Mouse (Mus musculus) heart, embryonic 14.5 days (tissue): ENCODE data around the gene Hrasls. TPM values are rescaled to one million over a fixed set of nuclear protein-coding genes. Genes with fewer than 3 reads are reported as not detected.

Experiments used
- ATAC-seq: fragments of 200-750 bp; cut with Nextera tagmentation; 2 replicates; pipeline ENCODE4 v1.8.0; 2017; ENCODE audit warnings: low read depth, moderate TSS enrichment; ENCODE audit not compliant: insufficient number of reproducible peaks, insufficient read depth, low FRiP score
- H3K27ac ChIP-seq, 2 experiments: fragments of 200-500 bp in 1 of 2; fragments of 300-500 bp in 1 of 2; sonication (generic) in 1 of 2; replicated peaks in 1 of 2; 2 replicates each; pipeline ENCODE4 v1.5.1; 2012 to 2014; ENCODE audit warnings: low read depth in 2 of 2, low read length in 2 of 2, control low read depth in 1 of 2, mild to moderate bottlenecking in 1 of 2, mixed read lengths in 1 of 2; ENCODE audit not compliant: control insufficient read depth in 1 of 2, insufficient read depth in 1 of 2
- H3K27me3 ChIP-seq: fragments of 300-500 bp; sonication (generic); 2 replicates; pipeline ENCODE4 v1.6.1; 2014; ENCODE audit warnings: mild to moderate bottlenecking, low read length, control low read depth; ENCODE audit not compliant: control insufficient read depth, insufficient read depth
- H3K36me3 ChIP-seq: fragments of 300-500 bp; sonication (generic); 2 replicates; pipeline ENCODE4 v1.6.1; 2014; ENCODE audit warnings: mild to moderate bottlenecking, control low read depth, low read length, mixed read lengths; ENCODE audit not compliant: control insufficient read depth, insufficient read depth
- H3K4me1 ChIP-seq, 2 experiments: fragments of 200-500 bp in 1 of 2; fragments of 300-500 bp in 1 of 2; sonication (generic) in 1 of 2; 2 replicates each; pipeline ENCODE4 v1.6.1; 2012 to 2014; ENCODE audit warnings: low read length in 2 of 2, control low read depth in 1 of 2, mixed read lengths in 1 of 2; ENCODE audit not compliant: control insufficient read depth in 2 of 2, insufficient read depth in 2 of 2
- H3K4me2 ChIP-seq: fragments of 300-500 bp; sonication (generic); 2 replicates; pipeline ENCODE4 v1.6.1; 2014; ENCODE audit warnings: mild to moderate bottlenecking, low read length
- H3K4me3 ChIP-seq, 2 experiments: fragments of 200-500 bp in 1 of 2; fragments of 300-500 bp in 1 of 2; sonication (generic) in 1 of 2; 2 replicates each; pipeline ENCODE4 v1.5.1; 2012 to 2014; ENCODE audit warnings: low read length in 2 of 2, mild to moderate bottlenecking in 2 of 2, control low read depth in 1 of 2, low read depth in 1 of 2, moderate library complexity in 1 of 2; ENCODE audit not compliant: control insufficient read depth in 1 of 2, insufficient read depth in 1 of 2
- H3K9ac ChIP-seq: fragments of 300-500 bp; sonication (generic); 2 replicates; pipeline ENCODE4 v1.6.1; 2014; ENCODE audit warnings: mild to moderate bottlenecking, low read length
- H3K9me3 ChIP-seq: fragments of 300-500 bp; sonication (generic); 2 replicates; pipeline ENCODE4 v1.6.1; 2016; ENCODE audit warnings: low read length, control low read depth; ENCODE audit not compliant: control insufficient read depth
- WGBS: fragments of 180-500 bp; shearing (Covaris S2); extraction: QIAGEN DNeasy Blood & Tissue Kit; methylation state at CpG from one replicate; pipeline ENCODE4 v1.1.7; 2014; 5-methylcytosine and 5-hydroxymethylcytosine counted together
- polyA plus RNA-seq: library from polyadenylated mRNA; unstranded; fragments of >200 nt; fragmentation: Nextera tagmentation; extraction: Ambion mirVana; gene quantifications from 2 replicates; pipeline ENCODE4 v1.2.1, GENCODE M21; 2014

The Hrasls gene
- polyA plus RNA-seq, 1 experiment from 2014 or later: 3.9 TPM

- ATAC-seq: no peak
These were observed 7.2 kb downstream of the Hrasls start for GRCm38 (mm10) chr16:29216395-29217295.

GRCm38 (mm10) chr16:29235951-29236350, 26.5 kb downstream of the Hrasls start:
- no peaks in the 10 kb centered on the region for H3K36me3 ChIP-seq
- H3K4me1 ChIP-seq: no peaks in the 10 kb centered on the region
- H3K9ac ChIP-seq: no peak overlapping the region
- 73% methylated on average over 5 of the region's 5 CpGs for WGBS
- H3K9me3 ChIP-seq: no peaks in the 10 kb centered on the region
- no peak for ATAC-seq
- no peak overlapping the region for H3K4me3 ChIP-seq
- no peak overlapping the region for H3K27ac ChIP-seq
- H3K27me3 ChIP-seq: no peaks in the 10 kb centered on the region
- H3K4me2 ChIP-seq: no peak overlapping the region

More at GRCm38 (mm10) chr16:29216395-29217295, 7.2 kb downstream of the Hrasls start:
- H3K4me2 ChIP-seq: no peak overlapping the region
- H3K27me3 ChIP-seq: no peaks in the 10 kb centered on the region
- no peak overlapping the region for H3K9ac ChIP-seq
- WGBS: 85% methylated on average over 5 of the region's 5 CpGs
- no peak overlapping the region for H3K4me3 ChIP-seq
- no peaks in the 10 kb centered on the region for H3K4me1 ChIP-seq
- H3K27ac ChIP-seq: no peak overlapping the region
- no peaks in the 10 kb centered on the region for H3K9me3 ChIP-seq
- no peaks in the 10 kb centered on the region for H3K36me3 ChIP-seq

GRCm38 (mm10) chr16:29254325-29254724, 44.8 kb downstream of the Hrasls start:
- no peaks in the 10 kb centered on the region for H3K27me3 ChIP-seq
- H3K4me1 ChIP-seq: no peaks in the 10 kb centered on the region
- H3K9ac ChIP-seq: no peak overlapping the region
- H3K4me2 ChIP-seq: no peak overlapping the region
- 82% methylated on average over 4 of the region's 4 CpGs for WGBS
- no peak for ATAC-seq
- H3K36me3 ChIP-seq: no peaks in the 10 kb centered on the region
- H3K27ac ChIP-seq: no peak overlapping the region
- no peaks in the 10 kb centered on the region for H3K9me3 ChIP-seq
- H3K4me3 ChIP-seq: no peak overlapping the region

Other genes starting within 250 kb of the Hrasls start
- not detected in 2 replicates for gene Atp13a5, start 169.0 kb downstream of the Hrasls start, polyA plus RNA-seq